Mouse (Mus musculus): Measurements from ENCODE around the gene Dppa1. TPM values are rescaled to one million over a fixed set of nuclear protein-coding genes. Genes with fewer than 3 reads are reported as not detected.

Gene Dppa1
- total and polyA plus RNA-seq, 3 experiments, result not detected

- no peak for DNase-seq (ENCODE audit: low read depth, low spot score)
- Histone ChIP-seq H3K4me3 (ENCODE audit: control insufficient read depth in 1 of 2, insufficient read depth in 1 of 2, low read depth in 2 of 2, low read length in 2 of 2) (no peak overlapping the region), H3K79me2 (ENCODE audit: control insufficient read depth, insufficient read depth, low read length, poor library complexity) (no peaks in the 10 kb centered on the region), H3K36me3 (ENCODE audit: control insufficient read depth in 1 of 2, insufficient read depth in 2 of 2, low read length in 2 of 2) (no peaks in the 10 kb centered on the region), H3K4me1 (ENCODE audit: control insufficient read depth in 1 of 2, insufficient read depth in 2 of 2, low read length in 2 of 2) (no peaks in the 10 kb centered on the region), H3K27ac (ENCODE audit: control insufficient read depth, low read depth, low read length) (no peak overlapping the region), H3K27me3 (ENCODE audit: control insufficient read depth in 1 of 2, insufficient read depth in 2 of 2, low read length in 2 of 2) (0 out of 4 replicates have a peak, but pooled peaks cover 0 to 2% of the 10 kb centered on the region in 2 experiments), H3K9me3 (replicated peaks; ENCODE audit: insufficient read depth, low read length) (no peaks in the 10 kb centered on the region; the same call in 1 of the 2 replicates), H3K9ac (ENCODE audit: control insufficient read depth, low read depth, low read length, poor library complexity, severe bottlenecking) (no peak overlapping the region)
- TF ChIP-seq POLR2AphosphoS2 (IDR thresholded peaks at IDR 0.05; ENCODE audit: low read length), result no peak
- no peak for TF ChIP-seq ETS1 (IDR thresholded peaks at IDR 0.05; ENCODE audit: low read depth, low read length)
- TF ChIP-seq CTCF (IDR thresholded peaks at IDR 0.05 in 2 of 3, conservative IDR thresholded peaks at IDR 0.05 in 1 of 3; ENCODE audit: control insufficient read depth in 1 of 3, insufficient read depth in 1 of 3, low read depth in 2 of 3, low read length in 3 of 3, poor library complexity in 1 of 3, severe bottlenecking in 1 of 3), result no peak
- no peak for TF ChIP-seq POLR2A (IDR thresholded peaks at IDR 0.05; ENCODE audit: control insufficient read depth in 1 of 2, insufficient read depth in 1 of 2, low read depth in 1 of 2, low read length in 2 of 2, poor library complexity in 1 of 2)
- no peak for TF ChIP-seq GATA1 (IDR thresholded peaks at IDR 0.05; ENCODE audit: low read depth, low read length)
- TF ChIP-seq SIN3A (IDR thresholded peaks at IDR 0.05; ENCODE audit: low read length), result no peak
- no peak for TF ChIP-seq GABPA (IDR thresholded peaks at IDR 0.05; ENCODE audit: low read depth, low read length)
- TF ChIP-seq KAT2A (conservative IDR thresholded peaks at IDR 0.05; ENCODE audit: low read depth, low read length), result no peak
These were observed 63.1 kb downstream of the Dppa1 start for GRCm38 (mm10) chr11:46565967-46566366.

DNA sequence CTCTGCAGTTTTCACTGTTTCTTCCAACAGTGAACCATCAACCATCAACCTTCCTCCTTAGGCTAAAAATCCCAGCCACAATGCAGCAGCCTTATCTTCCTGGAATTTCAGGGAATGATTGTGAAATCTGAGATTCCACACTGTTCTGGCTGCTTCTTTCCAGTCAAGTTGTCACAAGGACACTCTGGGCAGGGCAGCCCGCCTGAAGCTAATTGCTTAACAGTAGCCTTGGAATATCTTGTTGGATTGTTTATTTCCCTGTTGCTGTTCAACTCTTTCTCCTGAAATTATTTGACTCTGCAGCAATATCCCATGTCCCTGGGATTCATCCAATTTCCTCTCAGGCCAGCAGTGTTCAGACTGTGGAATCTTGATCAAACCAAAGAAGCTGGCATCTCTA is 64.4 kb downstream of the Dppa1 start:
- TF ChIP-seq POLR2A (IDR thresholded peaks at IDR 0.05; ENCODE audit: control insufficient read depth in 1 of 2, insufficient read depth in 1 of 2, low read depth in 1 of 2, low read length in 2 of 2, poor library complexity in 1 of 2) (no peak), MYC (IDR thresholded peaks at IDR 0.05; ENCODE audit: low read depth, low read length) (no peak), ZMIZ1 (IDR thresholded peaks at IDR 0.05; ENCODE audit: low read depth, low read length) (no peak), JUND (IDR thresholded peaks at IDR 0.05; ENCODE audit: low read depth, low read length) (no peak), HCFC1 (IDR thresholded peaks at IDR 0.05; ENCODE audit: low read depth, low read length) (no peak), ELF1 (IDR thresholded peaks at IDR 0.05; ENCODE audit: low read depth, low read length) (no peak), ZC3H11A (IDR thresholded peaks at IDR 0.05; ENCODE audit: low read depth, low read length) (no peak), EP300 (IDR thresholded peaks at IDR 0.05; ENCODE audit: low read depth in 1 of 2, low read length in 2 of 2) (no peak), TBP (IDR thresholded peaks at IDR 0.05; ENCODE audit: low read depth, low read length) (no peak), KAT2A (conservative IDR thresholded peaks at IDR 0.05; ENCODE audit: low read depth, low read length) (no peak), SIN3A (IDR thresholded peaks at IDR 0.05; ENCODE audit: low read length) (no peak), SMC3 (IDR thresholded peaks at IDR 0.05; ENCODE audit: low read depth, low read length) (no peak), MAZ (IDR thresholded peaks at IDR 0.05; ENCODE audit: low read depth, low read length) (no peak), USF1 (IDR thresholded peaks at IDR 0.05; ENCODE audit: low read depth, low read length) (no peak), POLR2AphosphoS2 (IDR thresholded peaks at IDR 0.05; ENCODE audit: low read length) (no peak)
- Histone ChIP-seq H3K9me3 (replicated peaks; ENCODE audit: insufficient read depth, low read length) (no peaks in the 10 kb centered on the region; the same call in 1 of the 2 replicates), H3K36me3 (ENCODE audit: control insufficient read depth in 1 of 2, insufficient read depth in 2 of 2, low read length in 2 of 2) (no peaks in the 10 kb centered on the region), H3K27me3 (ENCODE audit: control insufficient read depth in 1 of 2, insufficient read depth in 2 of 2, low read length in 2 of 2) (0 out of 4 replicates have a peak, but pooled peaks cover 0 to 2% of the 10 kb centered on the region in 2 experiments), H3K9ac (ENCODE audit: control insufficient read depth, low read depth, low read length, poor library complexity, severe bottlenecking) (no peak overlapping the region), H3K4me3 (ENCODE audit: control insufficient read depth in 1 of 2, insufficient read depth in 1 of 2, low read depth in 2 of 2, low read length in 2 of 2) (no peak overlapping the region), H3K27ac (ENCODE audit: control insufficient read depth, low read depth, low read length) (no peak overlapping the region), H3K4me1 (ENCODE audit: control insufficient read depth in 1 of 2, insufficient read depth in 2 of 2, low read length in 2 of 2) (no peaks in the 10 kb centered on the region), H3K79me2 (ENCODE audit: control insufficient read depth, insufficient read depth, low read length, poor library complexity) (no peaks in the 10 kb centered on the region)
- no peak for DNase-seq (ENCODE audit: low read depth, low spot score)

Measured in MEL (cell line).